Mouse (Mus musculus) hindbrain, postnatal 0 days (tissue): ENCODE measurements around the gene Ttll12. TPM values are rescaled to one million over a fixed set of nuclear protein-coding genes. Genes with fewer than 3 reads are reported as not detected.

Experiments used
- ATAC-seq: fragments of 200-750 bp; cut with Nextera tagmentation; 2 replicates; pipeline ENCODE4 v1.8.0; 2017; ENCODE audit warnings: mild to moderate bottlenecking, moderate TSS enrichment, moderate library complexity
- DNase-seq: peaks from one replicate; pipeline ENCODE4 v3.0.0-alpha.2; 2015; ENCODE audit warnings: low spot score
- H3K27ac ChIP-seq: fragments of 300-500 bp; sonication (generic); 2 replicates; pipeline ENCODE4 v1.5.1; 2014; ENCODE audit warnings: mild to moderate bottlenecking
- H3K27me3 ChIP-seq: fragments of 300-500 bp; sonication (generic); 2 replicates; pipeline ENCODE4 v1.6.1; 2014; ENCODE audit warnings: low read length, mixed read lengths; ENCODE audit not compliant: insufficient read depth
- H3K36me3 ChIP-seq: fragments of 300-500 bp; sonication (generic); 2 replicates; pipeline ENCODE4 v1.6.1; 2014; ENCODE audit warnings: low read length, mixed read lengths; ENCODE audit not compliant: insufficient read depth
- H3K4me1 ChIP-seq: fragments of 300-500 bp; sonication (generic); 2 replicates; pipeline ENCODE4 v1.6.1; 2014; ENCODE audit warnings: antibody characterized with exemption, low read length, mixed read lengths; ENCODE audit not compliant: insufficient read depth
- H3K4me2 ChIP-seq: fragments of 300-500 bp; sonication (generic); 2 replicates; pipeline ENCODE4 v1.6.1; 2014; ENCODE audit warnings: low read depth, mild to moderate bottlenecking, low read length, moderate library complexity, mixed read lengths
- H3K4me3 ChIP-seq: fragments of 300-500 bp; sonication (generic); 2 replicates; pipeline ENCODE4 v1.5.1; 2014; ENCODE audit warnings: low read length
- H3K9ac ChIP-seq: fragments of 300-500 bp; sonication (generic); replicated peaks from 2 replicates; pipeline ENCODE4 v1.6.1; 2014; ENCODE audit warnings: mild to moderate bottlenecking, low read length, moderate library complexity, mixed read lengths
- H3K9me3 ChIP-seq: fragments of 300-500 bp; sonication (generic); 2 replicates; pipeline ENCODE4 v1.6.1; 2016; ENCODE audit warnings: low read length, mixed read lengths
- CTCF ChIP-seq: IDR thresholded peaks from 2 replicates; pipeline ENCODE4 v1.5.1; 2016; ENCODE audit warnings: antibody characterized with exemption, control low read depth, low read depth
- WGBS: fragments of 180-500 bp; shearing (Covaris S2); extraction: QIAGEN DNeasy Blood & Tissue Kit; methylation state at CpG from one replicate; pipeline ENCODE4 v1.1.7; 2014; 5-methylcytosine and 5-hydroxymethylcytosine counted together
- polyA plus RNA-seq: library from polyadenylated mRNA; unstranded; fragments of >200 nt; fragmentation: Nextera tagmentation; extraction: Ambion mirVana; gene quantifications from 2 replicates; pipeline ENCODE4 v1.2.1, GENCODE M21; 2015
- total RNA-seq: library from RNA; depleted of rRNA; stranded (reverse); fragments of >200 nt; gene quantifications from 2 replicates; pipeline ENCODE4 v1.2.3, GENCODE M21; 2014

The Ttll12 gene
- total and polyA plus RNA-seq, 2 experiments from 2014 or later = 32.6 to 60.6 TPM

DNA sequence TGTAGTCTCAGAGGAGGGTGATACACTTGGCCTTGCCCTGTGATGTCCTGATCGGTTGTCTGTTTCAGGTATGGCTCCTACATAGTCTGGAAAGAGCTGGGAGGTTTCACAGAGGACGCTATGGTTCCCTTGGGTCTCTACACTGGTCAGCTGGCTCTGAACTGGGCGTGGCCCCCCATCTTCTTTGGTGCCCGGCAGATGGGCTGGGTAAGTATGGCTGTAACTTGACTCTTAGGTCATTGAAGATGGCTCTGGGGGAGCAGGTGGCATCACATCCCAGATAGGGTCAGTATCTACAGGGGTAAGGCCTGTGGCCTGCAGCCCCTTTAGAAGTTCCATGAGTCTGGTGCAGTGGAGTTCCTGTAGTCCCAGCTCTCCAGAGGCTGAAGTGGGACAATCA lies 22.8 kb downstream of the Ttll12 start:
- ATAC-seq (no peak), DNase-seq (no peak)
- Histone ChIP-seq H3K9me3 (no peaks in the 10 kb centered on the region), H3K4me2 (no peak overlapping the region), H3K4me1 (no peaks in the 10 kb centered on the region), H3K9ac (no peak overlapping the region), H3K27me3 (no peaks in the 10 kb centered on the region), H3K36me3 (peaks cover 18% of the 10 kb centered on the region), H3K4me3 (no peak overlapping the region), H3K27ac (no peak overlapping the region)
- WGBS = 91% methylated on average over 4 of the region's 4 CpGs
- TF ChIP-seq CTCF = no peak

GRCm38 (mm10) chr15:83571636-83572035 lies 23.3 kb downstream of the Ttll12 start:
- 83% methylated on average over 5 of the region's 5 CpGs for WGBS
- no peak for TF ChIP-seq CTCF
- H3K4me2 ChIP-seq = no peak overlapping the region
- DNase-seq = no peak
- H3K27me3 ChIP-seq = no peaks in the 10 kb centered on the region
- no peaks in the 10 kb centered on the region for H3K9me3 ChIP-seq
- no peaks in the 10 kb centered on the region for H3K4me1 ChIP-seq
- H3K36me3 ChIP-seq = peaks cover 13% of the 10 kb centered on the region
- no peak overlapping the region for H3K27ac ChIP-seq
- H3K9ac ChIP-seq = no peak overlapping the region
- H3K4me3 ChIP-seq = no peak overlapping the region
- ATAC-seq = no peak

GRCm38 (mm10) chr15:83570641-83571040 lies 24.3 kb downstream of the Ttll12 start:
- 76% methylated on average over 2 of the region's 2 CpGs for WGBS
- Histone ChIP-seq H3K4me2 (no peak overlapping the region), H3K27ac (no peak overlapping the region), H3K36me3 (0 out of 2 replicates have a peak, but pooled peaks cover 3% of the 10 kb centered on the region), H3K4me1 (no peaks in the 10 kb centered on the region), H3K9ac (no peak overlapping the region), H3K4me3 (no peak overlapping the region), H3K27me3 (no peaks in the 10 kb centered on the region), H3K9me3 (no peaks in the 10 kb centered on the region)
- ATAC-seq (no peak), DNase-seq (no peak)
- TF ChIP-seq CTCF = no peak

- DNase-seq = no peak
- Histone ChIP-seq H3K4me1 (no peaks in the 10 kb centered on the region), H3K27me3 (no peaks in the 10 kb centered on the region)
Observed at GRCm38 (mm10) chr15:83569682-83570081, 25.3 kb downstream of the Ttll12 start.

DNA sequence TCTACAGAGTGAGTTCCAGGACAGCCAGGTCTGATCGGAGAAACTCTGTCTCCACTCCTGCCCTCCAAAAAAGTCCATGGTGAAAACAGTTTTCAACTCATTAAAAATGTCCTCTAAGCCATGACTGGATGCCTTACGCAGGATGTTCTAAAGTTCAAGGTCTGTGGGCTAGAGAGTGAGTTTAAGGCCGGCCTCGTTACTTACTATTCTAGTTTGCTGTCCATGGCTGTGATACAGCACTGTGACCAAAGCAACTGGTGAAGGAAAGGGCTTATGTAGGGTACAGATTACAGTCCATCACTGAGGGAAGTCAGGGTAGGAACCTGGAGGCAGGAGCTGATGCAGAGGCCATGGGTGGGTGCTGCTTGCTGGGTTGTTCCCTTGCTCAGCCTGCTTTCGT lies 26.4 kb downstream of the Ttll12 start:
- Histone ChIP-seq H3K4me3 (no peak overlapping the region), H3K27ac (no peak overlapping the region), H3K9me3 (no peaks in the 10 kb centered on the region), H3K27me3 (no peaks in the 10 kb centered on the region), H3K4me1 (peaks cover 6% of the 10 kb centered on the region; the same call in 1 of the 2 replicates), H3K9ac (no peak overlapping the region), H3K36me3 (no peaks in the 10 kb centered on the region), H3K4me2 (no peak overlapping the region)
- no peak for ATAC-seq
- TF ChIP-seq CTCF = no peak
- DNase-seq = no peak
- 93% methylated on average over 5 of the region's 5 CpGs for WGBS

More at GRCm38 (mm10) chr15:83569682-83570081, 25.3 kb downstream of the Ttll12 start:
- H3K9me3 ChIP-seq = no peaks in the 10 kb centered on the region
- no peak overlapping the region for H3K4me3 ChIP-seq
- no peak overlapping the region for H3K27ac ChIP-seq
- no peaks in the 10 kb centered on the region for H3K36me3 ChIP-seq
- H3K4me2 ChIP-seq = no peak overlapping the region
- WGBS = 62% methylated on average over 11 of the region's 11 CpGs
- TF ChIP-seq CTCF = no peak
- H3K9ac ChIP-seq = no peak overlapping the region
- no peak for ATAC-seq

DNA sequence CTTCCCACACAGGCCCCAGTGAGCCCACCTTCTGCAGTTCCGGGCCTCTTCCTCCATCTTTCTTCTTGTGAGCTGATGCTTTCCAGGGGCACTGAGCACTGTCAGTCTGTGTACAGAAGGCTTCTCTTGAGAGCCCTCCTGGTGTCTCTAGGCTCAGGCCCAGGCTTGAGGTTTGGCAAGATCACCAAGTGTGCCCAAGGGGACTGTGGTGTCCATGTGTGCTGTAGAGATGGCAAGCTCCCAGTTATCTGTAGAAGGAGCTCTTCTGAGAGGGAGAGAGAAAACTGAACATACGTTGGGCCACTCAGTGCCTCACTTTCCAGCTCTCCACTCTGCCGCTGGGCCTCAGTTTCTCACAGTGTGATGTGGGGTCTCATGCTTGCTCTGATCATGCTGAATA lies 27.2 kb downstream of the Ttll12 start:
- Histone ChIP-seq H3K4me3 (no peak overlapping the region), H3K9ac (no peak overlapping the region), H3K9me3 (no peaks in the 10 kb centered on the region), H3K27me3 (no peaks in the 10 kb centered on the region), H3K36me3 (no peaks in the 10 kb centered on the region), H3K4me1 (peaks cover 12% of the 10 kb centered on the region; the same call in 1 of the 2 replicates), H3K4me2 (no peak overlapping the region), H3K27ac (no peak overlapping the region)
- DNase-seq = no peak
- TF ChIP-seq CTCF = no peak
- ATAC-seq = no peak
- WGBS = 86% methylated on average over 3 of the region's 3 CpGs

GRCm38 (mm10) chr15:83566006-83566405 lies 29.0 kb downstream of the Ttll12 start:
- H3K27ac ChIP-seq = no peak overlapping the region
- 67% methylated on average over 5 of the region's 5 CpGs for WGBS
- DNase-seq (no peak), ATAC-seq (no peak)
- H3K4me3 ChIP-seq = no peak overlapping the region
- H3K9ac ChIP-seq = no peak overlapping the region
- H3K4me2 ChIP-seq = no peak overlapping the region
- no peaks in the 10 kb centered on the region for H3K9me3 ChIP-seq
- H3K4me1 ChIP-seq = peaks cover 12% of the 10 kb centered on the region; the same call in 1 of the 2 replicates
- no peaks in the 10 kb centered on the region for H3K27me3 ChIP-seq
- no peaks in the 10 kb centered on the region for H3K36me3 ChIP-seq
- TF ChIP-seq CTCF = no peak
